Mouse (Mus musculus): ENCODE measurements around the gene Cox10. TPM values are rescaled to one million over a fixed set of nuclear protein-coding genes. Genes with fewer than 3 reads are reported as not detected.

The Cox10 gene
- polyA plus RNA-seq, 1 experiment = 0.88 TPM

DNA sequence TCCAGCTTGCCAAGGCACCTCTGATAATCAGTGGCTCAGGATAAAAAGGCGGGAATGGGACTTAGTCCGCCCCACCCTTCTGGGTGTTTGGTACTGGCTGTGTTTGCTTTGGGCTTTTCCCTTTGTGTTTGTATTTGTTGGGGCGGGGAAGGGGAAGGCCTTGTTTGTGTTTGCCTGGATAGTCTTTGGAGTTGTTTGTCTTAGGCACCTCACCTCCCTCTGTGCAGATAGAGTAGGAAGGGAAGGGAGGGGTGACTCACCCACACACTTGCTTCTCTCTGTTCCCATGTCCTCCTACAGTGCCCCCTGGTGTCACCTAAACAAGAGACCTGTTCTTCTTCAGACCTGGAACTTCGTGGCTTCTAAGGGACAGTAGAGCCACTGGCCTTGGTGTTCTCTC is 122.1 kb downstream of the Cox10 start:
- H3K9me3 ChIP-seq (ENCODE audit: control insufficient read depth, low read length) = no peaks in the 10 kb centered on the region
- H3K4me1 ChIP-seq (ENCODE audit: control insufficient read depth) = peaks cover 4% of the 10 kb centered on the region
- no peak overlapping the region for H3K4me3 ChIP-seq (replicated peaks)
- H3K27me3 ChIP-seq (ENCODE audit: control insufficient read depth) = 0 out of 2 replicates have a peak, but pooled peaks cover 3% of the 10 kb centered on the region
- H3K36me3 ChIP-seq (ENCODE audit: control insufficient read depth) = no peaks in the 10 kb centered on the region
- TF ChIP-seq TAL1 (IDR thresholded peaks at IDR 0.05; ENCODE audit: low read length) (no peak), GATA1 (IDR thresholded peaks at IDR 0.05; ENCODE audit: low read length) (no peak)

DNA sequence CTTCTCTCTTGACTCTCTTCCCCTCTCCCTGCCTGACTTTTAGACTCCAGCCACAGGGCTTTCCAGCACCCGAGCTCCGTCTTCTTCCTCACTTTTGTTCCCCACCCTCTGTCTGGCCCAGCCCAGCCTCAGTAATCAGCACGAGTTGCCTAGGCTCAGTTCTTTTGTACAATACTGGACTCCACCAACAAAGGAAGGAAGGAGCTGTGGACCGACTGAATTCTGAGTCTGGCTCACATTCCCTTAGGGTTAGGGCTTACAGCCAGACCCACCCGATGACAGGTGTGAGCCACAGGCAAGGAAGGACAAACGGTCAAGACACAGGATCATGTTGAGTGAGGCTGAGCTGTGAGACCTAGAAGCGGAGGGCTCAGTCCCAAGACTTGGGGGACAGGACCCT is 122.5 kb downstream of the Cox10 start:
- Histone ChIP-seq H3K4me1 (ENCODE audit: control insufficient read depth) (peaks cover 9% of the 10 kb centered on the region), H3K27me3 (ENCODE audit: control insufficient read depth) (0 out of 2 replicates have a peak, but pooled peaks cover 3% of the 10 kb centered on the region), H3K36me3 (ENCODE audit: control insufficient read depth) (no peaks in the 10 kb centered on the region), H3K9me3 (ENCODE audit: control insufficient read depth, low read length) (no peaks in the 10 kb centered on the region), H3K4me3 (replicated peaks) (no peak overlapping the region)
- TF ChIP-seq TAL1 (IDR thresholded peaks at IDR 0.05; ENCODE audit: low read length) (no peak), GATA1 (IDR thresholded peaks at IDR 0.05; ENCODE audit: low read length) (no peak)

DNA sequence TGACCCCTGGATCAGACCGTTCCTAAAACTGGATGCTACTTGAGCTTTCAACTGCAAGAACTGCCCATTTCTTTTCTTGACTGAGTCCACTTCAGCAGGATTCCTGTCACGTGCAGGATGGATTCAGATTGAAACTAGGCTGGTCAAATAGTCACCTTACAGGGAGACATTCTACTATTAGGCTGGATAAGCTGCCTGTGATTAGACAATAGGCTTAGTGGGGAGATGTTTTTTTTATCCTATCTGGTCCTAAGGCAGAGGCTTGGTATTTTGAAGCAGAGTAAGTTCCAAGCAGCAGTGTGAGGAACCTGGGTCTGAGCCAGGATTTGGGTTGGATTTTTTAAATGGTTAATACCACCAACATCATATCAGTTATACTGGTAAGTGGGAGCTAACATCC is 125.4 kb downstream of the Cox10 start:
- TF ChIP-seq TAL1 (IDR thresholded peaks at IDR 0.05; ENCODE audit: low read length) = no peak
- no peak for TF ChIP-seq GATA1 (IDR thresholded peaks at IDR 0.05; ENCODE audit: low read length)
- H3K27me3 ChIP-seq (ENCODE audit: control insufficient read depth) = 0 out of 2 replicates have a peak, but pooled peaks cover 3% of the 10 kb centered on the region
- H3K36me3 ChIP-seq (ENCODE audit: control insufficient read depth) = no peaks in the 10 kb centered on the region
- H3K9me3 ChIP-seq (ENCODE audit: control insufficient read depth, low read length) = no peaks in the 10 kb centered on the region
- H3K4me1 ChIP-seq (ENCODE audit: control insufficient read depth) = peaks cover 9% of the 10 kb centered on the region
- H3K4me3 ChIP-seq (replicated peaks) = no peak overlapping the region

DNA sequence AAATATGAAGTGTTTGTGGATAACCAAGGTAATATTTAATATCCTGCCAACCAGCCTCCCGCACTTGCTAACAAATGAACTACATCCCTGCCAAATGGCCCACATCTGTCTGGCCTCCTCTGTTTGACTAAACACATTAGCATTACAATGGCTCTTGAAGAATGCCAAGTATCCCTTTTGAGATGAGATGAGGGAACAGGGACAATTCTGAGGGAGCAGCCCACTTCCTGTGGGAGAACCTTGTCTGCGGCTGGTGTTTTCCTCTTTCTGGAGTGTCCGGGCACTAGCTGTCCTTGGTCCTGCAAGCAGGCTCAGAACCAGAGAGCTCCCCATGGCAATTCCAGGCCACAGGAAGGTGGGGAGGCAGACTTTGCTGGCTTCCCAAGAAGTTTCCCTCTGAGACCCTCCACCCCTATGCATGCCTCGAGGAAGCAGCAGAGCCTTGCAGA is 126.5 kb downstream of the Cox10 start:
- Histone ChIP-seq H3K4me3 (replicated peaks) (no peak overlapping the region), H3K9me3 (ENCODE audit: control insufficient read depth, low read length) (no peaks in the 10 kb centered on the region), H3K4me1 (ENCODE audit: control insufficient read depth) (peaks cover 9% of the 10 kb centered on the region), H3K27me3 (ENCODE audit: control insufficient read depth) (0 out of 2 replicates have a peak, but pooled peaks cover 3% of the 10 kb centered on the region), H3K36me3 (ENCODE audit: control insufficient read depth) (no peaks in the 10 kb centered on the region)
- TF ChIP-seq GATA1 (IDR thresholded peaks at IDR 0.05; ENCODE audit: low read length) = no peak

DNA sequence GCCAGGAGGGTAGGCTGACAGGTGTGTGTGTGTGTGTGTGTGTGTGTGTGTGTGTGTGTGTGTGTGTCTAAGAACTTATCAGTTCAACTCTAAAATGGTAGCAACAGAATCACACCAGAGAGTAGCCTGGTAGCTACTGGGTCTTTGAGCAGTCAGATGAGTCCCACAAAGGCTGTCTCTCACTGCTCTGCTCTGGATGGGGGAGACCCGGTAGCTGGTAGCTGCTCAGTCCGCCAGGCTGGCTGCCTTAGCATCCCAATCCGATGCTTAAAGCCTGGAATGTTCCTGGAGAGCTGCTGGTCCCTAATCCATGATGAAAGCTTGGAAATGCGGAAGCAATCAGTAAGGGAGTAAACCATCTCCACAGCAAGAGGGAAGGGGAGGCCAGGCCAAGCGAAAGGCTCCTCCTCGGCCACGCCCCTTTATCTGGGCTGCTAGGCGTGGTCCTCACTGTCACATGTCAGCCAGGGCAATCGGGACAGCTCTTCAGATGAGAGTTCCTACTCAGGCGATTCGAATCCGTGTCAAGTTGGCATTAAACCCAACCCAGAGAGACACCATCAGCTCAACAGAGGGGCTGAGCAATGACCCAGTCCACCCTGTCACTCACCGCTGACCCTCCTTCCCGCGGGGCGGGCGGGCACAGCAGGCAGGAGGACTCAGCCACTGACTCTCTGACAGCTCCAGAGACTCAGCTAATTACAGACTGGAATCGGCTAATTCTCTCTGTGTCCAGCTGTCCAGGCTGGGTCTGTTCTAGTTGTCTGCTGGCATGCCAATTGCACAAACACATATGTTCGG is 127.2 kb downstream of the Cox10 start:
- Histone ChIP-seq H3K36me3 (ENCODE audit: control insufficient read depth) (no peaks in the 10 kb centered on the region), H3K27me3 (ENCODE audit: control insufficient read depth) (0 out of 2 replicates have a peak, but pooled peaks cover 3% of the 10 kb centered on the region), H3K9me3 (ENCODE audit: control insufficient read depth, low read length) (no peaks in the 10 kb centered on the region), H3K4me1 (ENCODE audit: control insufficient read depth) (peaks cover 9% of the 10 kb centered on the region), H3K4me3 (replicated peaks) (no peak overlapping the region)
- no peak for TF ChIP-seq GATA1 (IDR thresholded peaks at IDR 0.05; ENCODE audit: low read length)
- TF ChIP-seq TAL1 (IDR thresholded peaks at IDR 0.05; ENCODE audit: low read length) = no peak

DNA sequence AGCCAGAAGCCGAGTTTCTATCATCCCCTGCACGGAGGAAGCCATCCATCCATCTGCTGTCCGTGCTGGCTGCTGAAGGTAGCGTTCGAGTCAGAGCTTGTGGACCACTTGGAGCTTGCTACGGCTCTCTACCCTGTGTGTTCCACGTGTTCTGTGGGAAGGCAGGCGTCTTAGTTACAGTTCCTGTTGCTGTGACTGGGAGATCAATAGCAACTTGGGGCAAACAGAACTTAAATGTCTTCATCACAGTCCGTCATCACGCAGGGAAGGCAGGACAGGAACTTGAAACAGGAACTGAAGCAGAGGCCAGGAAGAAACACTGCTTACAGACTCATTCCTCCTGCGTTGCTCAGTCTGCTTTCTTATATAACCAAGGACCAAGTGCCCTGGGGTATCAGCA is 130.9 kb downstream of the Cox10 start:
- H3K9me3 ChIP-seq (ENCODE audit: control insufficient read depth, low read length) = no peaks in the 10 kb centered on the region
- 0 out of 2 replicates have a peak, but pooled peaks cover 3% of the 10 kb centered on the region for H3K27me3 ChIP-seq (ENCODE audit: control insufficient read depth)
- peaks cover 7% of the 10 kb centered on the region for H3K4me1 ChIP-seq (ENCODE audit: control insufficient read depth)
- no peaks in the 10 kb centered on the region for H3K36me3 ChIP-seq (ENCODE audit: control insufficient read depth)
- no peak for TF ChIP-seq GATA1 (IDR thresholded peaks at IDR 0.05; ENCODE audit: low read length)
- TF ChIP-seq TAL1 (IDR thresholded peaks at IDR 0.05; ENCODE audit: low read length) = no peak
- H3K4me3 ChIP-seq (replicated peaks) = no peak overlapping the region

DNA sequence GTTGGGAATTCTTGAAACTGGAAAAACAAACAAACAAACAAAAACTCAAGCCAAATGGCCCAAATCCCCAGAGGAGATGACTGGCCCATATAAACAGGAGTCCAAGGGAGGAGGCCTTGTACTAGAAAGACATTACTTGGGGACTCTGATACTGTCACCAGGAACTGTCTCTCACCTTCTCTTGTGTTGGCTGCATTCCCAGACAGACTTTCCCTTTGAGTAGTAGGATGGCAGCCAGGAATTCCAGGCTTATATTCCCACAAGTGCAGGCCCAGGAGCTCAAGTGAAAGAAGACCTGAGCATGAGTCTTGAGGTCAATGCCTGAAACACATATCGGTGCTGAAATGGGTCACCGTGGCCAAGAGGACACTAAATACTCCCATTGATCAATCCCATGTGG is 132.2 kb downstream of the Cox10 start:
- no peaks in the 10 kb centered on the region for H3K9me3 ChIP-seq (ENCODE audit: control insufficient read depth, low read length)
- H3K27me3 ChIP-seq (ENCODE audit: control insufficient read depth) = no peaks in the 10 kb centered on the region
- H3K36me3 ChIP-seq (ENCODE audit: control insufficient read depth) = no peaks in the 10 kb centered on the region
- TF ChIP-seq TAL1 (IDR thresholded peaks at IDR 0.05; ENCODE audit: low read length) = no peak
- no peak for TF ChIP-seq GATA1 (IDR thresholded peaks at IDR 0.05; ENCODE audit: low read length)
- H3K4me3 ChIP-seq (replicated peaks) = no peak overlapping the region
- H3K4me1 ChIP-seq (ENCODE audit: control insufficient read depth) = peaks cover 3% of the 10 kb centered on the region

DNA sequence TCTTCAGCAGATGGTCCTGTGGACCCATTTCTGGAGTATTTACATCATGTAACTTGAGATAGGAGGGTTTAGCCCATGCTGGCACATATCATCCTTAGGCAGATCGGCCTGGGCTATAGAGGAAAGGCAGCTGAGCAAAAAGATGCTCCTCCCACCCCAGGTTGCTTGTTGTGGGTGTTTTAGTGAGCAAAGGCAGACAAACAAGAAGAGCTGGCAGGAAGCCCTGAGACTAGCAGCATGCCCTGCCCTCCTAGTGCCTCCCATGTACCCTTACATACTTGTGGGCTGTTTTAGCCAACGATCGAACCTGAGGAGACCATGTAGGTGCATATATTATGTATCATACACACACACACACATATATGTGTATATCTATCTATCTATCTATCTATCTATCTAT is 135.3 kb downstream of the Cox10 start:
- no peaks in the 10 kb centered on the region for H3K9me3 ChIP-seq (ENCODE audit: control insufficient read depth, low read length)
- no peaks in the 10 kb centered on the region for H3K36me3 ChIP-seq (ENCODE audit: control insufficient read depth)
- H3K4me3 ChIP-seq (replicated peaks) = no peak overlapping the region
- no peaks in the 10 kb centered on the region for H3K27me3 ChIP-seq (ENCODE audit: control insufficient read depth)
- no peaks in the 10 kb centered on the region for H3K4me1 ChIP-seq (ENCODE audit: control insufficient read depth)
- TF ChIP-seq GATA1 (IDR thresholded peaks at IDR 0.05; ENCODE audit: low read length) (no peak), TAL1 (IDR thresholded peaks at IDR 0.05; ENCODE audit: low read length) (no peak)

DNA sequence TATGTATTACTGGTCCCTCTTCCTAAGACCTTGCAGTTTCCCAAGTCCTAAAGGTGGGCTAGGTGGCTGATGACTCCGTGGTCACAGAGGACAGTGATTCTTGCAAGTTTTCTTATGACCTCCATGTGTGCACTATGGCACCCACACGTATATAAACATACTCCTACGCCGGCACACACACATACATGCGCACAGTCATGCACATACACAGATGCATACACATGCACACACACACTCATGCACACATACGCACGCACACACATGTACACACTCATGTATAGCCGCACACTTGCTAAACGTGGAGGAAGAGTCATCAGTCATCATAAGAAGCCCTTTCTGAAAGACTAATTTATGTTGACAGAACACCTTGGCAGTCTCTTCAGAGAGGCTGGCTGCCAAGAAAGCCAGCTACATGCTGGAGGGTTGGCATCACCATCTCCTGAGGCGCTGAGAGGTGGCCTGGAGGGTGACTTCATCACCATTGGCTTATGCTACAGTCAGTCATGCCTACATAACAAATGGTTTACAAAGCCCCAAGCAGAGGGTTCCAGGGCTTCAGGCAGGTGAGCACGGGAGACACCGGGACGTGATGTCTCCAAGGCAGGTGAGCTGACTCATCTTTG is 135.9 kb downstream of the Cox10 start:
- Histone ChIP-seq H3K27me3 (ENCODE audit: control insufficient read depth) (no peaks in the 10 kb centered on the region), H3K4me3 (replicated peaks) (no peak overlapping the region), H3K4me1 (ENCODE audit: control insufficient read depth) (no peaks in the 10 kb centered on the region), H3K9me3 (ENCODE audit: control insufficient read depth, low read length) (no peaks in the 10 kb centered on the region), H3K36me3 (ENCODE audit: control insufficient read depth) (no peaks in the 10 kb centered on the region)
- no peak for TF ChIP-seq GATA1 (IDR thresholded peaks at IDR 0.05; ENCODE audit: low read length)
- no peak for TF ChIP-seq TAL1 (IDR thresholded peaks at IDR 0.05; ENCODE audit: low read length)
